Mouse (Mus musculus): ENCODE data around the gene Filip1. TPM values are rescaled to one million over a fixed set of nuclear protein-coding genes. Genes with fewer than 3 reads are reported as not detected.

The Filip1 gene
- total RNA-seq, 2 experiments from 2014 or later = 54.2 to 55.2 TPM

- DNase-seq (ENCODE audit: low spot score in 2 of 2) = no peak
Observed at GRCm38 (mm10) chr9:79950666-79951065, 62.0 kb downstream of the Filip1 start.

- no peak for DNase-seq (ENCODE audit: low spot score in 2 of 2)
Observed at GRCm38 (mm10) chr9:79950038-79950437, 62.6 kb downstream of the Filip1 start.

GRCm38 (mm10) chr9:79948376-79948775 is 64.3 kb downstream of the Filip1 start:
- no peak for DNase-seq (ENCODE audit: low spot score in 2 of 2)

DNA sequence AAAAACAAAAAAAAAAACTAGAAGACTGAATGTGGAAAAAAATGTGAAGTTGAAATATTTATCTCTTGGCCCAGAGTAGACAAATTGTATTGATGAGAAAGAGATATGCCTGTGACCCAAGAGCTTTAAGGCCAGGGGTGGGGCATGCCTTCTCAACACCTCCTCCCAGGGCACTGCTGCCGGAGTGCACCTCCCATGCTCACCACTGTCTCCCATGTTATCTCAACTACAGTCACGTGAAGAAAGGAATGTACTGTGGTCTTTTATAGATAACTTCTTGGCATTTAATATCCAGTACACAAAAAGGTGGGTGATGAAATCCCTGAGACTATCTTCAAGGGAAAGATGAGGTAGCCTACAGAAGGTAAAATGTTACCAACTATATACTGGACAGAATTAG is 64.7 kb downstream of the Filip1 start:
- DNase-seq (ENCODE audit: low spot score in 2 of 2) = no peak

- no peak for DNase-seq (ENCODE audit: low spot score in 2 of 2)
Observed at GRCm38 (mm10) chr9:79947414-79947813, 65.2 kb downstream of the Filip1 start.

- no peak for DNase-seq (ENCODE audit: low spot score in 2 of 2)
Observed at GRCm38 (mm10) chr9:79944872-79945271, 67.8 kb downstream of the Filip1 start.

GRCm38 (mm10) chr9:79943986-79944385 is 68.7 kb downstream of the Filip1 start:
- no peak for DNase-seq (ENCODE audit: low spot score in 2 of 2)

DNA sequence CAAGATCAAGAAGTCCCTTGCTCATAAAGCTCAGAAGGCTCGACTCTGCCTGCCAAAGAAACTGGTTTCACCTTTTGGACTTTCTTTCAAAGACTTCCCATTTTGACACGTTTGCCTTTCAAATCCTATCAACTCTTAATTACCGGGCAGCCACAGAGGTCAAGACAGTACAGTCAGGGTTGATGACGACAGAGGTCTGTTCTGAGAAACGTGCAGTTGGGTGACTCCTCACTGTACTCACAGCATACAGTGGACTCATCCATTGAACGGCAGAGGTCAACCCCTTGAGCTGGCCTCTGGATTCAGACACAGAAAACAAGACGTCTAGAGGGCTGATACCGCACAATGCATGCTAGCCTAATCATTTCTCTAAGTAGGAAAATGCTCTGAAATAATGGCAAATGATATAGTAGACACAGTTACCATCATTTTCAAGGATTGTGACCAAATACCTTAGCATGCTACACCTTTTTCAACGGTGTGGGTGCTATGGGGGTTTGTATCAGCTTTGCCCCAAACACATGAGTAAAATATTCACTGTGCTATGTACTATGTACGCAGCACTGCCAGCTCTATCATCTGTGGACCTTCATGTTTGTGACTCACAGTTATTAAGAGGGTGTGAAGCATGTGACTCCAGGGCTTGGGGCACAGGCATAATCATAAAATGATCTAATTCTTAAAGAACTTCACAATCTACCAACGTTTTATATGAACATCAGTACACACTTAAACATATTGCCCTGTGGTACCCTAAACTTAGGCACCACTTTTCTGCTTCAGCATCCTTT is 74.0 kb downstream of the Filip1 start:
- no peak for DNase-seq (ENCODE audit: low spot score in 2 of 2)

DNA sequence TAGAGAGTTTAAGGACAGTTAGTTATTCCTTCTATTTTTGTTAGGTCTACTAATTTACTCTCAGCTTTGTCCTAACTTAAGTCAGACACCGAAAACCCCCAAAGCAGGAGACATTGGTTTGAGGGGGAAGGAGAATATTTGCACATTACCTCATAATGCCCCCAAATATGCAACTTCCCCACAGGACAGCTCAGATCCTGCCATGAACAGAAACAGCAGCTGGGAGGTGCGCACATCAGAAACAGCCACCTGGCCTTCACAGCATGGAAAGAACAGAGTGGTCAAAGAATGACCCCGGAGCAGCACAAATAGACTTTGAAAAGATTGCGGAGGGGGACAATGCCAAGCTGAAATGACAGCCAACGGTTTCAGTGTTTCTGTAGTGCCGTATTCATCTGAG is 75.1 kb downstream of the Filip1 start:
- DNase-seq (ENCODE audit: low spot score in 2 of 2) = no peak

DNA sequence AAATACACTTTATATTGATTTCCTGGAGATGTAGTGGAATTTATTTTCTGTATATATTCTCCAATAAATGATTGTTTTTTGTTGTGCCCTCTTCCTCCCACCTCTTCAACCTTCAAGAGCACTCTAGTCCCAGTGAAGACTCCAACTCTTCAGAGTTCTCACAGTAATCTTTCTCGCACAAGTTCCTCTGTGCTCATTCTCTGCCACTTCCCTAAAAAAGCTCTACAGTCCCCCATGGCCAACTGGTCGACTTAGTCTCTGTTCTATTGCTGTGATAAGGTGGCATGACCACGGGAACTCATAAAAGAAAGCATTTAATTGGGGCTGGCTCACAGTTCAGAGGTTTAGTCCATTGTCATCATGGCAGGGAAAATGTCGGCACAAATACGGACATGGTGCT is 80.1 kb downstream of the Filip1 start:
- no peak for DNase-seq (ENCODE audit: low spot score in 2 of 2)

DNA sequence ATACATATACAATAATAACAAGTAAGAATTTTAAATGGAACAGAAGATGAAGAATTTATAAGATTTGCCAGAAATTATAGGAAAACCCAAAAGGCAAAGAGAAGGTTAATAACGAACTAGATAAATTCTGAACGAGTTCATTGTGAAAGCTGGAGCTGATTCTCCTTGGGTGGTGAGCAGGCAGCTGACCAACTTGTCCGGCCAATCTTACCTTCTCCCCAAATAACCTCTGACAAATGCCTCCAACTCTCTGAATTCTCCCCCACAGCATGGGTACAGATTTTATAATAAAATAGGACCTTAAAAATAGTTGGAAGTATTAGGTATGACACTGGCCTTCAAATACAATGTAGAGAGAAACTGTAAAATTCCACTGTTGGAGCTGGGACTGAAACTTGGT is 84.6 kb downstream of the Filip1 start:
- DNase-seq (ENCODE audit: low spot score in 2 of 2) = no peak

DNA sequence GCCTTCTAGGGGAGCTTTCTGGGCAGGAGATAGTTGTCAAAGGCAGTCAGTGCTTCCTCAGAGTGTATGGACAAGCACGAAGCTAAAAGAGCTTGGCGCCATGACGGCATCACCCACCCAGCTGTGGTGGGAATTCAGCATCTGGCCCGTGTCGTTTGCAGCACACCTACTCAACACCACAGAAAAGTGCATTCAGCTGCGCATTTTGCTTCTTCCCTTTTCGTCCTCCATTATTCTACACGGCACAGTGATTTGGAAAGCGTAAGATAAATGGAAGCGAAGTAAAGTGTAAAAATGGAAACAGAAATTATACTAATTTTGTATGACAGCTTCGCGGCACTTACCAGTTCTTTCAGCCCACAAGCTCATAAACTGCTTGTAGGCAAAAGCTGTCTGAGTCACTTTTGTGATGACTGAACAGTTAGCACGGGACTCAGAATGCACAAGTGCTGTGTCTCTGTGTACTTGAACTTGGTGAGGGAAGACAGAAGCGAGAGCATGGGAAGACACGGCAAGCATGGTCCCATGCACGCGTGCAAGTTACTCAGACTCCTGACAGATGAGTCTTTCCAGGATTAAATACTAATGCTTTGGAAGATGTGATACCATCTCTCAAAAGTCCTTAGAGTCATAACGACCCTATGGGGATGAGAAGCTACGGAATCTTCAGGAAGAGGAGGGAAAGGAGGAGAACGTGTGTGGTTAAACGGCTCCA is 85.3 kb downstream of the Filip1 start:
- DNase-seq (ENCODE audit: low spot score in 2 of 2) = no peak

- DNase-seq (ENCODE audit: low spot score in 2 of 2) = no peak
Observed at GRCm38 (mm10) chr9:79926464-79927155, 86.0 kb downstream of the Filip1 start.

- DNase-seq (ENCODE audit: low spot score in 2 of 2) = no peak
Observed at GRCm38 (mm10) chr9:79925950-79926349, 86.7 kb downstream of the Filip1 start.

GRCm38 (mm10) chr9:79923262-79923661 is 89.4 kb downstream of the Filip1 start:
- no peak for DNase-seq (ENCODE audit: low spot score in 2 of 2)

DNA sequence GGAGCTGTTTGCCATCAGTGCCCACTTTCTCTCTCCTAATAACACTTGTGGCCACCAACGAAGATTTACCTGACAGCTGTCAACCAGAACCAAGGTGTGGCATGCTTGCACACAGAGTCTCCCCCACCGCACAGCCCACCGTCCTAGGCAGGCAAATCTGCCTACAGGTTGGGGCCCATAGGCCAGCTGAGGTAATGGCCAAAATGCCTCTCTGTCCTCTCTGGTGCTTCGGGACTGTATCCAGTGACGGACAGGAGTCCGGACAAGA is 90.2 kb downstream of the Filip1 start:
- no peak for DNase-seq (ENCODE audit: low spot score in 2 of 2)

DNA sequence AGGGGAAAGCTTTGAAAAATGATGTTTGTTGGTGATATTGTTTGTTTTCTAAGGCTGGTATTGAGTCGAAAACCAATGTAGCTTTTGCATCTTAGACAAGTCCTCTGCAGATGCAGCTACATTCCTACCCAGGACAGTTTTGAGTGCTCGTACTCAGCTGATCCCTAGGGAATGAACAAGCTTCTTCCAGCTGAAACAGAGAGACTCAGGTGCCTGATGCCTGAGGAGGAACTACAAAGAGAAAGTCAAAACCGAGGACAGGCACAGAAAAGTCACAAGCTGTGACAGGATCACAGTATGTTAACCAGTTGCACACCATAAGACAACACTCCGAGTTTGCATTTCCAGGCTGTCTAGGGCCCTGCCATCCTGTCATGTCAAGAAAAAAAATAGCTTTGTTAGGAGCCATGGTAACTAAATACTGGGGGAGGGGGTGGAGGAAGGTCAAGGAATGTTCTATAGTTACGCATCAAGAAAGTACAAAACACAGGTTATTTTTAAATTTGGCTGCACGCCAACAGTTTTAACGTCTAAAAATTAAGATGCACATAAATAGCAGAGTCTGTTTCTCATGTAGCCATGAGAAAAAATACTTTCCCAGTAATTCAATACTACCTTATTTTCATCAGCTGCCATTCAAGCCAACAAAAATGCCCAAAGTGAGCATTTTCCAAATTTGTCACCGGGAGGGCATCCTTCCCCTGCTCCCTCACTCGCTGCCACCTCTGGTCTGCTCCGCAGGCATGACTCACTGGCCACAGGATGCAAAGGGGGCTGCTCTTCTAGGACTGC is 90.8 kb downstream of the Filip1 start:
- DNase-seq (ENCODE audit: low spot score in 2 of 2) = no peak

DNA sequence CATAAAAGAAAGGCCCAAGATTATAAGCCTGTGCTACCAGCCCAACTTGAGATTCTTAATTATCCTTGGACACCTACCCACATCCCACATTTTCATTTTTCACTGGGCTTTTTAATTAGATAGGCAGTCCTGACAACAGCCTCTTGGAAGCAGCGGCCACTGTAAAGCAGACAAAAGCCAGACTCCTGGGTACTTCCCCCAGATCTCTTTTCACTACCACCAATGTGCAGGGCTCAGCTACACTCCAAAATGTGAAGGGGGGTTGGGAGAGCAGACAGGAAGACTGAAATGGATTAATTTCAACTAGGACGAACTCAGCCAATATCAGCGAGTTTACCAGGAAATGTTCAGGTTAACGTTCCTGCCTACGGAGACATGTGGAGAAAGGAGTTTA is 92.1 kb downstream of the Filip1 start:
- DNase-seq (ENCODE audit: low spot score in 2 of 2) = no peak

DNA sequence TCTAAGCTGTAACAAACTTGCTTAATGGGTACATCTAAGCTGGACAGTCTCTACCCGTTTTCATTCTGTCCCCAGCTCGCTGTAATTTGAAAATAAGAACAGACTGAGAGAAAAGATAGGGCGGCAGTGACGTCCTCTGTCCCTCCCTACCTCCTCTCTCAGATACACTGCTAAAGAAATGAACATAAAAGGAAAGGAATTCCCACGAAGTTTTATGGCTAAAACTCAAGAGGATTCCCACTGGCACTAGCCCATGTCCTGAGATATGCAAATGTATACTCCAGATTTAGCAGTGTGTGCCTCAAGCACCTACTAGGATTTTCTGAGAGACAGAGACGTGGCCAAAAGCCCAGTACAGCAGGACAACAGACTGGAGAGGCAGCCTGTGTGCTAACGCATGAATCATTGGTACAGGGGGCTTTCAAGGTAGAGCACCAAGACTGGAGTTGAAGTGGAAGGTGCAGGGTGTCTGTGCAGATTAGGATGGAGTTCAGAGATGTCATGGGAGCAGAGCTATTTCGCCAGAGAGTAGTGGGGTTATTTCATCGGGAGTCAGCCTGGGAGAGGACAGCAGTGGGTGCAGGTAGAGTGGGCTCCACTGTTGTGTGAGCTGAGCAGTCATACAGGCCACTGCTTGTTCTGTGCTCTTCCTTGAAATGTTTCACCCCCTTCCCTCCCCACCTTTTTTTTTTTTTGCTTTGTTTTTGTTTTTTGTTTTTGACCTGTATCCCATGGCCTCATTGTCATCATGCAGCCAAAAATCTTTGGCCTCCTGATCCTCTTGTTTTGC is 92.7 kb downstream of the Filip1 start:
- DNase-seq (ENCODE audit: low spot score in 2 of 2) = no peak

DNA sequence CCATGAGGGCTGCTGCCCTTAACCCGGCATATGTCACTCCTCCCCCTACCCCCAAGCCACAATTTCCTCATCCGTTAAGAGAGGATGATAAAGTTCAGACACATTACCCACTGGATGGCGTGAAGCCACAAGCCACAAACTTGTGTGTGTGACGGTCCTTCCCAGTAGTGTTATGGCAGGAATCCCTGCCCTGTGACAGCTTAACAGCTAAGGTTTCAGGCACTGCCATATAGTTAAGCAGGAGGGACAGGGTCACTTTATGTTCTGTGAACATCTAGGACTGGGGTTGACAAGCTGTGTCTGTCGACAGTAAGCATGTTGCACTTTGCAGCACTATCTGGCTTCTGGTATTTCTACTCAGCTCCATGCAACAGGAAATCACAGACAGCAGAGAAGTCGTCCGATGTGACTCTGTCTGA is 93.3 kb downstream of the Filip1 start:
- DNase-seq (ENCODE audit: low spot score in 2 of 2) = no peak

All from adrenal gland, postnatal 4 days (tissue).